Mouse (Mus musculus): Measurements from ENCODE around the gene Syngap1. TPM values are rescaled to one million over a fixed set of nuclear protein-coding genes. Genes with fewer than 3 reads are reported as not detected.
"Not testable (repeated sequence)": the region's sequence is repeated elsewhere in the genome, so short reads cannot be mapped to it uniquely, and the experiment has no call there.

Gene Syngap1
- polyA plus RNA-seq, 1 experiment: 32.8 TPM

DNA sequence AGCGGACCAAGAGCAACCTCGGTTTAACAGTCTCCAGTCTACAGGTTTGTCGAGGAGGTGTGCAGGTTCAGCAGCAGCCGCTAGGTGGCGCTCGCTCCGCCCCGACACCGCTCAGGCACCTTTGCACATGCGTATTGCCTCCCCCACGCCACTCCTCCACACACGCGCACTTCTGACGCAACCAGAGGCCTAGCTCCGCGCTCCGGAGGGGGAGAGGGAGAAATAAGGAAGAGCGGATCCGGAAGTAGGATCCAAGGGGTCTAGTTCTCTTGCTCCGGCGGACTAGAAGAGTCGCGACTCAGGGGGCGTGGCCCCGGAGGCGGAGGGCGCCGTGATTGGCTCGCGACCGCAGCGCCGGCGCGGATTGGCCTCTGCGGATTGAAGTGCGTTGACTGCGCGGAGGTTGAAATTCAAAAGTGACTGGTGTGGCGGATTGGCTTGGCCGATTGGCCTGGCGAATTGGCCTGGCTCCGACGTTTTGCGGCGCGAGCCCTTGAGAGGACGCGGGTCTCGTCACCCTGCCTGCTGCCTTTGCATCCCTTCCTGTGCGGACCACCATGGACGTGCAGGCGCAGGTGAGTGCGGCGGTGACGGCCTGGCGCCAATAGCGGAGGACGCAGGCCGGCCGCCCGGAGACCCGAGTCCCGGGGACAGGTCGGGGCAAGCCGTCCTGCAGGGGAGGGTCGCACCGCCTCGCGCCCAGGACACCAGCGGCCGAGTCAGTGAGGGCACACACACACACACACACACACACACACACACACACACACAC lies 24.2 kb upstream of the Syngap1 start, which contains the start of gene Kifc5b:
Gene Kifc5b, plus strand, starts transcription at position 381 of the 772 bp plus-strand sequence.
- WGBS: under 1% methylated on average over 72 of the region's 72 CpGs
- Histone ChIP-seq H3K4me1 (ENCODE audit: control insufficient read depth, insufficient read depth, low read length) (no peaks in the 10 kb centered on the region), H3K4me3 (replicated peaks; ENCODE audit: extremely low read depth, low read depth, low read length) (peak within 1 kb of the TSS; percentile 76)
- DNase-seq: peak; percentile 99
- TF ChIP-seq POLR2A (IDR thresholded peaks at IDR 0.05; ENCODE audit: borderline replicate concordance, extremely low read depth, low read depth, low read length) (no peak), CTCF (IDR thresholded peaks at IDR 0.05; ENCODE audit: insufficient read depth, low read length) (peak; percentile 95)

DNA sequence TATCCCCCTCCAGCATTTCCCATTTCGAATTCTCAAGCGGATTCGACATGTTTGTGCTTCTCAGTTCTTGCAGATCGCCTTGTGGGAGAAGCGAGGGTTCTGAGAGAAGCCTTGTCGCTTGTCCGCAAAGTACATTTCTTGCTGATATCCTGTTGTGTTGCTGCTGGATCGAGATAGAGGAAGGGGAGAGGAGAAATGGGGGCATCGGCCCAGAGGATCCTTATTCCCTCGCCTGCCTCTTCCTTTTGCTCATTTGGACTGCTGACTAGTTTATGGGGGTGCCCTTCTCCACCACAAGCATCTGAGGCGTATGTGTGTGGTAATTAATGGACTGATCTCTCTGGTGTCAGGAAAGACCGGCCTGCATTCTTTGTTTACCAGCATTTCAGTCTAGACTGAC lies 23.5 kb upstream of the Syngap1 start:
- not testable (repeated sequence) for DNase-seq; H3K4me3 ChIP-seq (replicated peaks; ENCODE audit: extremely low read depth, low read depth, low read length); H3K4me1 ChIP-seq (ENCODE audit: control insufficient read depth, insufficient read depth, low read length)
- 1% methylated on average over 12 of the region's 12 CpGs for WGBS

DNA sequence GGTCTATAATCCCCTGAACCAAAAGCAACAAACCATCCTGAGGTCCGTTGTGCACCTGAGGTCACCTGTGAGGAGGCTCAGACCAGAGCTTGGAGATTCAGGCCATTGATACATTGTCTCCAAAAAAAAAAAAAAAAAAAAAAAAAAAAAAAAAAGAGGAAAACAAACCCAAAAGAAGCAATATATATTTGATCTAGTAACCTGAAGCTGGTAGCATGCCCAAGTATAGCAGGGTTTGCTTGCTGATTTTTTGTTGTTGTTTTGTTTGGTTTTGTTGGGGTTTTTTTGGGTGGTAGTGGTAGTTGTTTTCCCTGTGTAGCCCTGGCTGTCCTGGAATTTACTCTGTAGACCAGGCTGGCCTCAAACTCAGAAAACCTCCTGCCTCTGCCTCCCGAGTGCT lies 22.7 kb upstream of the Syngap1 start:
- H3K4me1 ChIP-seq (ENCODE audit: control insufficient read depth, insufficient read depth, low read length): no peaks in the 10 kb centered on the region
- no peak for TF ChIP-seq POLR2A (IDR thresholded peaks at IDR 0.05; ENCODE audit: borderline replicate concordance, extremely low read depth, low read depth, low read length)
- no peak for TF ChIP-seq CTCF (IDR thresholded peaks at IDR 0.05; ENCODE audit: insufficient read depth, low read length)
- H3K4me3 ChIP-seq (replicated peaks; ENCODE audit: extremely low read depth, low read depth, low read length): no peak overlapping the region
- DNase-seq: no peak
- 76% methylated on average over 2 of the region's 2 CpGs for WGBS

DNA sequence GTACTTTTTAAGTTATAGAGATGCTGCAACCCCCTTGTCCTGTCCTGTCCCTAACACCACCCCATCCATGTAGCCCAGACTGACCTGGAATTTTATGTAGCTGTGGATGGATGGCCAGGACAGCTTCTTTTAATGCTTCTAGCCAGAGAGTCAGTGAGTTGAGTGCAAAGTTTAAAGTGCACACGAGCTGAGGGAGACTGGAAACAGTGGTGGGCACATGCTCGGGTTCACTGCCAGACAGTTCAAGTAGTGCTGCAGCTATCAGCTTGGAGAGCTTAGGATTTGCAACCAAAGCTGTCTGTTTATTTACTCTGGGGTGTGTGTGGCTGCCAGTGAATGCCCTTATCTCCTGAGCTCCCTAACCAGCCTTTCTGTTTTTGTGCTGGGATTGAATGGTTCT lies 21.5 kb upstream of the Syngap1 start:
- 49% methylated on average over 2 of the region's 2 CpGs for WGBS
- not testable (repeated sequence) for H3K4me1 ChIP-seq (ENCODE audit: control insufficient read depth, insufficient read depth, low read length); H3K4me3 ChIP-seq (replicated peaks; ENCODE audit: extremely low read depth, low read depth, low read length); DNase-seq

DNA sequence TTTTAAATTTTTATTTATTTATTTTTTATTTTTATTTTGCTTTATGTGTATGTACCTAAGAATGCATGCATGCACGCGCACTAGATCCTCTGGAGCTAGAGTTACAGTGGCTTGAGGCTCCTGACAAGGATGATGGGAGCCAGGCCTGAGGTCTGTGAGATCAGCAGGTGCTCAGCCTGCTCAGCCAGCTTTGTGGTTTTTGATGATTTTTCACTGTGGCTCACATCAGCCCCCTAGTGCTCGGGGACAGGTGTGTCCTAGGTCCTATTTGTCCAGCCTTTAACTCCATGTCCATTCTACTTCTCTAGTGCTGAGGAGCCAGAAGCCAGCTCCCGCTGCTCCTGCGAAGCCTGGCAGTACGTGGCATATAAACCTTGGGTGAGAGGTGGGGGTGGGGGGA lies 18.7 kb upstream of the Syngap1 start:
- DNase-seq; H3K4me3 ChIP-seq (replicated peaks; ENCODE audit: extremely low read depth, low read depth, low read length); H3K4me1 ChIP-seq (ENCODE audit: control insufficient read depth, insufficient read depth, low read length): not testable (repeated sequence)
- 89% methylated on average over 6 of the region's 6 CpGs for WGBS

DNA sequence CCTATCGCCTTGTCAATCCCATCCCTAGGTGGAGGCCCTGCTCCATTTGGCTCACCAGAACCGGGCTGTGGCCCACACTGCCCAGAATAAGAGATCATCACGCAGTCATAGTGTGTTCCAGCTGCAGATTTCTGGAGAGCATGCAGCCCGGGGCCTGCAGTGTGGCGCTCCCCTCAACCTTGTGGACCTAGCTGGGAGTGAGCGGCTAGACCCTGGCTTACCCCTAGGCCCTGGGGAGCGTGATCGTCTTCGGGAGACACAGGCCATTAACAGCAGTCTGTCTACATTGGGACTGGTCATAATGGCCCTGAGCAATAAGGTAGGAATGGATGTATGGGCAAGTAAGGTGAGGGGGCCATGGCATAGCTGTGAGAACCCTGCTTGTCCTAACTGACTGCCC lies 15.6 kb upstream of the Syngap1 start:
- whole genome bisulfite sequencing: 97% methylated on average over 9 of the region's 9 CpGs
- not testable (repeated sequence) for H3K4me1 ChIP-seq (ENCODE audit: control insufficient read depth, insufficient read depth, low read length); DNase-seq; H3K4me3 ChIP-seq (replicated peaks; ENCODE audit: extremely low read depth, low read depth, low read length)

DNA sequence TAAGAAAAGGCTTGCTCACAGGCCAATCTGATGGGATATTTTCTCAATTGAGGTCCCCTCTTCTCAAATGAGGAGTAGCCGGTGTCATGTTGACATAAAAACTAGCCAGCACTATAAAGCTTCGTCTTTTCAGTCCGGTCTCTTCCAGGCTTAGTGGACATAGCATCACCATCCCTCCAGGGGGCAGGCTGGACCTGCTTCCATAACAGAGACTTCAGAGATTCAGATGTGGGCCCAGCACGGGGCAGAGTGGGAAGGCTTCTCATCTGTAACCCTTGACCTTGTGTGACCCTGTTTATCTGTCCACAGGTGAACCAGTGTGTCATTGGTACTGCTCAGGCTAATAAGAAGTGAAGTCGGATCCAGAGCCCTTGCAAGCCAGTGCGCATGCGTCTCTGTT lies 9.3 kb upstream of the Syngap1 start:
- 53% methylated on average over 7 of the region's 7 CpGs for WGBS
- H3K4me3 ChIP-seq (replicated peaks; ENCODE audit: extremely low read depth, low read depth, low read length); H3K4me1 ChIP-seq (ENCODE audit: control insufficient read depth, insufficient read depth, low read length); DNase-seq: not testable (repeated sequence)
- TF ChIP-seq CTCF (IDR thresholded peaks at IDR 0.05; ENCODE audit: insufficient read depth, low read length): peak; percentile 66

DNA sequence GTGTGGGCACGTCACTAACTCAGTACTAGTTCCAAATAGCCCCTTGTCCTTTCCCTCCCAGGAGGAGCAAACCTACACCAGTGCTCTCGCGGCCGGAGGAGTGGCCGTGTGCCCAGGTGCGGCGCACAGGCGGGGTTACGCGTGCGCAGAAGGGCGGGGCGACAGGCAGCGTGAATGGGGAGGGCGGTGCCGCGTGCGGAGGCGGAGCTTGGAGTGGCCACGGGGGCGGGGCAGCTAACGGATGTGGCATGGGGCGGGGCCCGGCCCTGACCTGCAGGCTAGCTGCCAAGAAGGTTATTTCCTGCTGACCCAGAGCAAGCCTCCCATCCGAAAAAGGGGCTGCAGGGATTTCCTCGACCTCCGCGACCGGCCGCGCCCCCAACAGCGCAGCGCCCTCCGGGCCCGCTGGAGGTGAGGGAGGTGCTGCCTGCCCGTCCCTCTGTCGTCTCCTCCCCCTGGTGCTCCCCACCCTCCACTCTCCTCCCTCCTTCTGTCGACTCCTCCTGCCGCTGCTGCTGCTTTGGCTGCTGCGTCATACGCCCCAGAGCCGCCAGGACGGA lies 8.1 kb upstream of the Syngap1 start, which contains the start of gene Phf1:
Gene Phf1, plus strand, starts transcription at position 214 of the 560 bp plus-strand sequence.
- Histone ChIP-seq H3K4me3 (replicated peaks; ENCODE audit: extremely low read depth, low read depth, low read length) (peak within 1 kb of the TSS; percentile 69), H3K4me1 (ENCODE audit: control insufficient read depth, insufficient read depth, low read length) (peaks cover 8% of the 10 kb centered on the region)
- WGBS: under 1% methylated on average over 43 of the region's 43 CpGs
- DNase-seq: peak; percentile 99
- TF ChIP-seq CTCF (IDR thresholded peaks at IDR 0.05; ENCODE audit: insufficient read depth, low read length): no peak
- peak; percentile 88; the same call in 1 of the 2 replicates for TF ChIP-seq POLR2A (IDR thresholded peaks at IDR 0.05; ENCODE audit: borderline replicate concordance, extremely low read depth, low read depth, low read length)

DNA sequence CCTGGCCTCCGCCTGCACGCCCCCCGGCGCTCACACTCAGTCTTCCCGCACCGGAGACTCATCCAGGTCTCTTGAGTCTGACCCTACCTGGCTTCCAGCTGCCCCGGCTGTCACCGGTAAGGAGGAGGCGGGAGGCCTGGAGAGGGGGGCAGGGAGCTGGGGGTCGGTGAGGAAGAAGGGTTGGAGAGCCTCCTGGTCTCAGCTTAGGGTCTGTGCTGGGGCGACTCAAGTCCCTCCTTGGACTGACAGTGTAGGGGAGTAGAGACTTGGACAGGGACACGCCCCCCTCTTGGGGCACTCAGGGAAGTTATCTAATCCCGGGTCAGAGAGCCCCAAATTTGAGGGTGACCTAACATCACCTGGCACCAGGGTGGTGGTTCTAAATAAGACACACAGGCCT lies 7.6 kb upstream of the Syngap1 start:
- WGBS: 4% methylated on average over 13 of the region's 13 CpGs

DNA sequence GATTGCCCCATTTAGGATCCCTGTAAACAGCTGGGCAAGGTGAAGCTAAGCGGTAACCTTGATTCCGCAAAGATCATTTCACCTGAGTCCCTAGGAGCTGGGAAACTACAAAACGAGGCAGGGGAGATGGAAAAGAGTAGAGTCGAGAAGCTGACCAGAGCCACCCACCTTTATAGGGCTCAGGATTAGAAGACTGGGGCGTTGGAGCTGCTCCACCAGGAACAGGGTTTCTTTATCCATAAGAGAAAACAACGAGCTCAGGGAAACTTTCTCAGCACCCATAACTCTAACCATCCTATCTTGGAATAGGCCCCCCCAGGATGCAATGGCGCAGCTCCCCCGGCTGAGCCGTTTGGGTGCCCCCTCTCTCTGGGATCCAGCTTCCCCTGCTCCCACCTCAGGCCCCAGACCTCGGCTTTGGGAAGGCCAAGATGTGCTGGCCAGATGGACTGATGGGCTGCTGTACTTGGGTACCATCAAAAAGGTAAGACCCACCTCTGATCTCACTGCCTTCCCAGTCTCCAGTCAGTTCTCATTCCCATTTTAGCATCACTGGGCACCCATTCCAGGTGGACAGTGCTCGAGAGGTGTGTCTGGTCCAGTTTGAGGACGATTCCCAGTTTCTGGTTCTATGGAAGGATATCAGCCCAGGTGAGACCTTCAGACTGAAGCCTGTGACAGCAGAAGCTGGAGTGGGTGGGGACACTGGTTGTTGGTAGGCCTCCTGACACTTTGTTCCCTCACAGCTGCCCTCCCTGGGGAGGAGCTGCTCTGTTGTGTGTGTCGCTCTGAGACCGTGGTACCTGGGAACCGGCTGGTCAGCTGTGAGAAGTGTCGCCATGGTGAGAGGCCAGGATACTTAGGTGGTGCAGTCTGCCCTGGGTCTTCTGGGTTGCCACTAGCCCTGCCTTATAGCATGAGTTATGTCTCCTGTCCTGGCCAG lies 6.9 kb upstream of the Syngap1 start:
- Histone ChIP-seq H3K4me3 (replicated peaks; ENCODE audit: extremely low read depth, low read depth, low read length) (peak overlapping the region; percentile 69), H3K4me1 (ENCODE audit: control insufficient read depth, insufficient read depth, low read length) (peaks cover 9% of the 10 kb centered on the region)
- 74% methylated on average over 16 of the region's 16 CpGs for WGBS
- no peak for DNase-seq
- no peak for TF ChIP-seq CTCF (IDR thresholded peaks at IDR 0.05; ENCODE audit: insufficient read depth, low read length)
- TF ChIP-seq POLR2A (IDR thresholded peaks at IDR 0.05; ENCODE audit: borderline replicate concordance, extremely low read depth, low read depth, low read length): no peak

More for the DNA sequence above, 7.6 kb upstream of the Syngap1 start:
- no peak for DNase-seq
- peak overlapping the region; percentile 69 for H3K4me3 ChIP-seq (replicated peaks; ENCODE audit: extremely low read depth, low read depth, low read length)
- TF ChIP-seq CTCF (IDR thresholded peaks at IDR 0.05; ENCODE audit: insufficient read depth, low read length) (no peak), POLR2A (IDR thresholded peaks at IDR 0.05; ENCODE audit: borderline replicate concordance, extremely low read depth, low read depth, low read length) (no peak)
- peaks cover 9% of the 10 kb centered on the region for H3K4me1 ChIP-seq (ENCODE audit: control insufficient read depth, insufficient read depth, low read length)
